Mouse (Mus musculus): ENCODE measurements at regions not wholly inside any gene's neighbourhood (a gene's known extent, or its start where the extent isn't known, plus 50 kb on each side); places are given as distances from the start of the nearest gene placed in this dataset.

DNA sequence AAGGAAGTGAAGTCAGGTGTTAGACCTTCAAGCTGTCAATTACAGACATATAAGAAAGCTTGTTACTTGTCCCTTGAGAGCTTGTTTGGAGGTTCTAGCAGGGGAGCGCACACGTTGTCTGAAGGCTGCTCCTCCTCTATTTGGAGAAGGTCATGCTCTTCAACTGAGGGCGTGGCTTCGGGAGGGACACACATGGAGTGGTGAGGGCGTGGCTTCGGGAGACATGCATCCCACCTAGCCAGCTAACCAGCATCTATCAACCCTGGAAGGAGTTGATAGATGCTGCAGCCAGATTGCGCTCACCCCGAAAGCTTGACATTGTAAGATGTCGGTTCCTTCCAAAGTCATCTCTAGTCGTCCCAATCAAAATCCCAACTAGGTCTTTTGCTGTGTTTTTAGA lies 94.9 kb upstream of the Mylip start:
- Histone ChIP-seq H3K27me3 (no peaks in the 10 kb centered on the region), H3K36me3 (no peaks in the 10 kb centered on the region), H3K4me1 (no peaks in the 10 kb centered on the region), H3K4me2 (no peak overlapping the region), H3K27ac (no peak overlapping the region), H3K4me3 (replicated peaks) (no peak overlapping the region), H3K9ac (no peak overlapping the region), H3K9me3 (replicated peaks) (no peaks in the 10 kb centered on the region)
- no peak for ATAC-seq (replicated peaks; ENCODE audit: low FRiP score)
- WGBS = 87% methylated on average over 10 of the region's 10 CpGs

DNA sequence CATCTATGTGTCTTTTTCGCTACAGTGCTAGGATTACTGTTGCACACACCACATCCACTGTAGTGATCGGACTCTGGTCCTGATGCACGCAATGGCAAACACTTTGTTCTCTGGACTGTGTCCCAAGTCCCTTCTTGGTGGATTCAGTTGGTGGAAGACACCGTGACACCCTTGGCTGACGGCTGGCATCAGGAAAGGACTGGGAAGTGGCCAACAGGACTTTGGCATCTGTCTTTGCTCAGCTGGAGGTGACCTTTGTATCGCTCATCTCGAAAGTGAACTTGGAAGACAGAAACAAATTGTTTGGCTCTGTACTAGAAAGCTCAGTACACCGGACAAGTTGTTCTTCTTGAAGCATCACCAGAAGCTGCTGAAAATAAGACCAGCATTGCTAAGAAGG lies 88.9 kb upstream of the Mylip start:
- H3K4me2 ChIP-seq = no peak overlapping the region
- no peaks in the 10 kb centered on the region for H3K27me3 ChIP-seq
- H3K4me1 ChIP-seq = peaks cover 7% of the 10 kb centered on the region; the same call in 1 of the 2 replicates
- no peaks in the 10 kb centered on the region for H3K9me3 ChIP-seq (replicated peaks)
- no peak overlapping the region for H3K27ac ChIP-seq
- no peak overlapping the region for H3K9ac ChIP-seq
- no peaks in the 10 kb centered on the region for H3K36me3 ChIP-seq
- 90% methylated on average over 8 of the region's 8 CpGs for WGBS
- no peak overlapping the region for H3K4me3 ChIP-seq (replicated peaks)
- no peak for ATAC-seq (replicated peaks; ENCODE audit: low FRiP score)

DNA sequence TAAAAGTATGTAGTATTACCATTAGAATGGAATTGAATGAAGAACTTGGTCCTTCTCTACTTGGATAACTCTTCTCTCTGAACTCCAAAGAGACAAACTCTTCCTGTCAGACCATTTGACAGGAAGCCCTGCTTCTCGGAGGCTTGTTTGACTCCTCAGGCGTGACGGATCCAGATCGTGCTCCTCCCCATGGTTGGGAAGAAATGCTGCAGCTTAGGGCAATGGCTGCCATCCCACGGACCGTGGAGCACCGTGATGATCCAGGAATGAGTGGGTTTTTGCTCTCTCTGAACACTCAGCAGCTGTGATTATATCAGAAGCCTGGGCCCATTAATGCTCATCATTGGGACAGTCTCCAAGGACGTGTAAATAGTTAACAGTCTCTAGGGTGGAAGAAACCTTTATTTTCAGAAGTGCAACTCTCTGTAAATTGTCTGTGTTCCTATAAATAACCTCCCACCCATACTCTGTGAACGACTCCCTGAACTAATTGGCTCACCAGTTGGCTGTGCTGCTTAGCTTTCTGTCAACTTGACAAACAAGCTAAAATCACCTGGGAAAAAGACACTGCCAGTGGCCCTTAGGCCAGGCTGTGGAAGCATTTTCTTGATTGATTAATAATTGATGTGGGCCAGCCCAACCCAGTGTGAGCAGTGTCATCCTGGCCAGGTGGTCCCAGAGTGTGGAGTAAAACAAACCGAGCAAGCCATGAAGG lies 88.2 kb upstream of the Mylip start:
- Histone ChIP-seq H3K4me1 (peaks cover 7% of the 10 kb centered on the region; the same call in 1 of the 2 replicates), H3K36me3 (no peaks in the 10 kb centered on the region), H3K4me3 (replicated peaks) (no peak overlapping the region), H3K4me2 (no peak overlapping the region), H3K27me3 (no peaks in the 10 kb centered on the region), H3K9ac (no peak overlapping the region), H3K9me3 (replicated peaks) (no peaks in the 10 kb centered on the region), H3K27ac (no peak overlapping the region)
- no peak for ATAC-seq (replicated peaks; ENCODE audit: low FRiP score)
- 54% methylated on average over 10 of the region's 10 CpGs for WGBS

DNA sequence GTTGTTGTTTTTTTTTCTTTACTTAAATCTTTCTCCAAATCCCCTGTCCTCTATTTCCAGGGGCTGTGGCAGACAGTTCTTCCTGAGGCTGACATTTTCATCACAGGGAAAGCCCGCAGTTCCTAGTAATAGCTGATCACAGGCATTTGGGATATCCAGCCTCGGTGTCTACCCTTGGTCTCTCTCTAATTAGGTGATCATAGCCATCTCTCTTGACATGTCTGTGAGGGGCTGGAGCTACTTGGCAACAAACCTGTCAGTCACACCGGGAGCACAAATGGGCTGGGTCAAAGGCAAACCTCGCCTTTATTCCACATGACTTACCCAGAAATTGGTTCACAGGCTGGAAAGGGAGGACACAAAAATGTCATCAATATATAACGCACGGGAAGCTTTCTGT lies 86.7 kb upstream of the Mylip start:
- Histone ChIP-seq H3K36me3 (no peaks in the 10 kb centered on the region), H3K27ac (no peak overlapping the region), H3K4me1 (peaks cover 7% of the 10 kb centered on the region; the same call in 1 of the 2 replicates), H3K27me3 (no peaks in the 10 kb centered on the region), H3K9ac (no peak overlapping the region), H3K9me3 (replicated peaks) (no peaks in the 10 kb centered on the region), H3K4me2 (no peak overlapping the region), H3K4me3 (replicated peaks) (no peak overlapping the region)
- WGBS = 29% methylated on average over 6 of the region's 6 CpGs
- no peak for ATAC-seq (replicated peaks; ENCODE audit: low FRiP score)

DNA sequence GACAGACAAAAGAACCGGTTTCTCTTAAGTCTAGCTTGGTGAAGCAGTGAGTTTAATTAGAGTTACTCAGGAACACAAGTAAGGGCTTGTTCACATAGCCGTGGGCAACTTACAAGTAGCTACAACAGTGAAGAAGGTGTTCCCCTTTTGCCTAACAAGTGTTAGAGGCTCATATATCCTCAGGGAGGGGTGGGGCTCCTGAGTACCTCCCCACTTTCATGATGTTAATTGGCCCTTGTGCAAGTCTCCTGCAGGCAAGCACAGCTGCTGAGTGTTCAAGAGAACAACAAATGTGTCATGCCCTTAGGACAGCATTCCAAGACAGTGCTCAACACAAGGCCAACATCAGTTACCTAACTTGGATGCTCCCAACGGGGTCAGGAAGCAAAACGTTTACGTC lies 83.4 kb upstream of the Mylip start:
- WGBS = 57% methylated on average over 5 of the region's 5 CpGs
- no peaks in the 10 kb centered on the region for H3K27me3 ChIP-seq
- no peak overlapping the region for H3K4me2 ChIP-seq
- H3K36me3 ChIP-seq = no peaks in the 10 kb centered on the region
- H3K27ac ChIP-seq = no peak overlapping the region
- ATAC-seq (replicated peaks; ENCODE audit: low FRiP score) = no peak
- H3K9ac ChIP-seq = no peak overlapping the region
- no peak overlapping the region for H3K4me3 ChIP-seq (replicated peaks)
- peaks cover 3% of the 10 kb centered on the region; the same call in 1 of the 2 replicates for H3K4me1 ChIP-seq
- no peaks in the 10 kb centered on the region for H3K9me3 ChIP-seq (replicated peaks)

DNA sequence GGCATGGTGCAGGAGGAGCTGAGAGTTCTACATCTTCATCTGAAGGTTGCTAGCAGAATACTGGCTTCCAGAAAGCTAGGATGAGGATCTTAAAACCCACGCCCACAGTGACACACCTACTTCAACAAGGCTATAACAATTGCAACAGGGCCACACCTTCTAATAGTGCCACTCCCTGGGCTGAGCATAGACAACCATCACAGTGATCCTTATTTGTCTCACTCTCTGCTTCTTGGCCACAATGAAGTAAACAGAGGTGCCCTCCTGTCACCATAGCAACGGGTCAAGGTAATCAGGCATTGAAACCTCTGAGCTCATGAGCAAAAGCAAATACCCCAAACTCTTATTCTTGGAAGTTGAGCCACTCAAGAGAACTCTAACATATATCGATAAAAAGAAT lies 82.3 kb upstream of the Mylip start:
- H3K9me3 ChIP-seq (replicated peaks) = no peaks in the 10 kb centered on the region
- no peak overlapping the region for H3K4me3 ChIP-seq (replicated peaks)
- H3K27me3 ChIP-seq = no peaks in the 10 kb centered on the region
- no peak for ATAC-seq (replicated peaks; ENCODE audit: low FRiP score)
- no peaks in the 10 kb centered on the region for H3K4me1 ChIP-seq
- no peak overlapping the region for H3K9ac ChIP-seq
- H3K36me3 ChIP-seq = no peaks in the 10 kb centered on the region
- no peak overlapping the region for H3K4me2 ChIP-seq
- H3K27ac ChIP-seq = no peak overlapping the region
- 95% methylated on average over 3 of the region's 3 CpGs for WGBS

DNA sequence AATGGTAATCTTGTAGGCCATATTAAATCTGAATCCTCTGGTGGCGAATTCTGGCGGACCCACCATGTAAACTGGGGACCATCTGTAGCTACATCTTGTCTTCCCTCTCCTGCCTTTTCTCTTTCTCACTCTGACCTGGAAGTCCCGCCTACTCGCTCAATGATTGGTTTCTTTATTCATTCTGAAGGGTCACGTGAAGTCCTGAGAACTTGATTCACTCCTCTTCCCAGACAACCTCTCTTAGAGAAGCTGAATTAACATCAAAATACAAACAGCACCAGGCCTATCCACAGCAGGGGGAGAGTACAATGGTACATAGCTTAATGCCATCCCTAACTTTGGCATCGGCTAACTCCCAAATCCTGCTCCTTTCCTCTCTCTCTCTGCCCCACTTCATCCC lies 69.9 kb upstream of the Mylip start:
- Histone ChIP-seq H3K36me3 (no peaks in the 10 kb centered on the region), H3K4me2 (no peak overlapping the region), H3K9ac (no peak overlapping the region), H3K27me3 (no peaks in the 10 kb centered on the region), H3K27ac (no peak overlapping the region), H3K9me3 (replicated peaks) (no peaks in the 10 kb centered on the region), H3K4me1 (no peaks in the 10 kb centered on the region), H3K4me3 (replicated peaks) (no peak overlapping the region)
- no peak for ATAC-seq (replicated peaks; ENCODE audit: low FRiP score)
- WGBS = 94% methylated on average over 6 of the region's 6 CpGs

DNA sequence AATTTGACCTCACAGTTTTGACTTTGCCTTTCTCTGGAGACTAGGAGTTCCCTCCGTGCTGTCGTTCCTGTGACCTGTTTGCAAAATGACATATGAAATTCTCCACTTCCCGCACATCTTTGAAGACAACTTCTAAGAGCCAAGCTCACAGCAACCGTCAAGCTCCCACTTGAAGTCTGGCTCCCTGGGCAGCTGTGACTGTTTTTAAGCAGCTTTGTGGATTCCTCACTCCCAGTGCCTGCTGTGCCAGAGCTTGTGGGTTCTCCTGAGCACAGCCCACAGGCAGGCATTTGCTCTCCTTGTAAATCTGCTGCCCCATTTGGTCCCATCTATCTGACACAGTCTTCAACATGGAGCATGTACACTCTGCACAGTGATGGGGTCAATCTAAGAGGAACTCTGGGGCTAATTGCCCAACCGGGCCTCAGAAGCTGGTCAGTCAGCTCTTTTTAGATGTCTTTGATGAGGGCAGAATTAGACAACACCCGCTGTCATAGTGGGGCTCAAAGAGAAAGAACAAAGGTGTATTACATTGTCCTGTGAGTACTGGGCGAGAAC lies 63.7 kb upstream of the Mylip start:
- no peak overlapping the region for H3K4me3 ChIP-seq (replicated peaks)
- WGBS = 62% methylated on average over 7 of the region's 7 CpGs
- no peak overlapping the region for H3K4me2 ChIP-seq
- H3K27me3 ChIP-seq = no peaks in the 10 kb centered on the region
- no peak overlapping the region for H3K9ac ChIP-seq
- no peak for ATAC-seq (replicated peaks; ENCODE audit: low FRiP score)
- no peaks in the 10 kb centered on the region for H3K9me3 ChIP-seq (replicated peaks)
- H3K4me1 ChIP-seq = no peaks in the 10 kb centered on the region
- H3K36me3 ChIP-seq = no peaks in the 10 kb centered on the region
- no peak overlapping the region for H3K27ac ChIP-seq

DNA sequence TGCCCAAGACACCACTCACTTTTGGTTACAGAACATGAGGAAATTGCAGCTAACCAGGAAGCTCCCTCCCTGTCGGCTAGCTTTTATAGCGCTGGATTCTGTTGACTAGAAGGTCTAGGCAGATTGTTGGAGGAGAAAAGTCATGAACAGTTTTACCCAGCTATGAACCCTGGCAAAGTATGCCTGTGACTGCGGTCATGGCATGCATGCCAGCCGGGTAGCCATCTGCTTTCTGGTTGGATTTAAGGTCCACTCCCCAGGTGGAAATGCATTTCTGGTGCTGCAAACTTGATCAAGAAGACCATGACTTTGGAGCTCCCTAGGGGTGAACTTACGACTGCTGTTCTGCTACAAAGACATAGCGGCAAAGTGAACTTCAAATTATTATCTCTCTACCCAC lies 62.8 kb upstream of the Mylip start:
- no peak overlapping the region for H3K4me2 ChIP-seq
- H3K4me1 ChIP-seq = no peaks in the 10 kb centered on the region
- no peak overlapping the region for H3K9ac ChIP-seq
- no peaks in the 10 kb centered on the region for H3K9me3 ChIP-seq (replicated peaks)
- no peak overlapping the region for H3K4me3 ChIP-seq (replicated peaks)
- WGBS = 93% methylated on average over 6 of the region's 6 CpGs
- no peaks in the 10 kb centered on the region for H3K36me3 ChIP-seq
- no peaks in the 10 kb centered on the region for H3K27me3 ChIP-seq
- no peak overlapping the region for H3K27ac ChIP-seq
- no peak for ATAC-seq (replicated peaks; ENCODE audit: low FRiP score)

DNA sequence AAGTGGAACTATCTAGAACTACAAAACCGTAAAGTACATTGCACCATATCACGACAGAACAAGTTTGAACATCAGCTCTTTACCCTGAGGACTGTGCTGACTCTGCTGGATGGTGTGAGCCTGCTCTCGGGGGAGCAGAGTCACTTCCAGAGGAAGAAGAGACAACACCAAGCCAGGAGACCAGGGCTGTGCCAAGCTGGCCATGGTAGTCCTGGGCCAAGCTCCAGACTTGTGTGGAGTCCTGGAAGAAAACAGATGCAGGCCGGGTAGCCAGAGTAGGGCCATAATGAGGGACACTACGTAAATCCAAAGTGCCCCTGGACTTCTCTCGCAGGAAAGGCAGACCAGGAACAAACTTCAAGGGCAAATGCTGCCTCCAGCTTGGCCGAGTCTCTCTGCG lies 59.0 kb upstream of the Mylip start:
- ATAC-seq (replicated peaks; ENCODE audit: low FRiP score) = no peak
- 0 out of 2 replicates have a peak, but pooled peaks cover 3% of the 10 kb centered on the region for H3K9me3 ChIP-seq (replicated peaks)
- no peak overlapping the region for H3K4me2 ChIP-seq
- no peak overlapping the region for H3K4me3 ChIP-seq (replicated peaks)
- no peaks in the 10 kb centered on the region for H3K4me1 ChIP-seq
- H3K9ac ChIP-seq = no peak overlapping the region
- no peaks in the 10 kb centered on the region for H3K27me3 ChIP-seq
- no peak overlapping the region for H3K27ac ChIP-seq
- H3K36me3 ChIP-seq = no peaks in the 10 kb centered on the region
- WGBS = 68% methylated on average over 8 of the region's 8 CpGs

DNA sequence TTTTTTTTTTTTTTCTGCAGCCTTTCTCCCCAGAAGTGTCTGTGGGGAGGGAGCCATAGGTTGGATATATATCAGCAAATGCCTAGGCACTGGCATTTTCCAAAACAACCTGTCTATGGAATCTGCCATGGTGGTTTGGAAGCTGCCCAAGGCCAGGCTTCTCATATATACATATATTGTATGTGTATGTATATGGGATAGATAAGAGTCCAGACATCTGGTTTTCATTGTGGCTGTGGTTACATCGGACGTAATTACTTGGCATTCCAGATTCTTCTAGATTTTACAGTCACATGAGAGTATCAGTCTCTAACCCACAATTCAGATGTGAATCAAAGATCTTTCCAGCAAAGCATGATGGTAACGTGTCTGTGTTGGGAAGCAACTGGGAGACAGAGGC lies 57.5 kb upstream of the Mylip start:
- Histone ChIP-seq H3K9me3 (replicated peaks) (0 out of 2 replicates have a peak, but pooled peaks cover 3% of the 10 kb centered on the region), H3K4me2 (no peak overlapping the region), H3K27me3 (no peaks in the 10 kb centered on the region), H3K9ac (no peak overlapping the region), H3K27ac (no peak overlapping the region), H3K4me3 (replicated peaks) (no peak overlapping the region), H3K4me1 (no peaks in the 10 kb centered on the region), H3K36me3 (no peaks in the 10 kb centered on the region)
- ATAC-seq (replicated peaks; ENCODE audit: low FRiP score) = no peak
- WGBS = 82% methylated on average over 3 of the region's 3 CpGs

DNA sequence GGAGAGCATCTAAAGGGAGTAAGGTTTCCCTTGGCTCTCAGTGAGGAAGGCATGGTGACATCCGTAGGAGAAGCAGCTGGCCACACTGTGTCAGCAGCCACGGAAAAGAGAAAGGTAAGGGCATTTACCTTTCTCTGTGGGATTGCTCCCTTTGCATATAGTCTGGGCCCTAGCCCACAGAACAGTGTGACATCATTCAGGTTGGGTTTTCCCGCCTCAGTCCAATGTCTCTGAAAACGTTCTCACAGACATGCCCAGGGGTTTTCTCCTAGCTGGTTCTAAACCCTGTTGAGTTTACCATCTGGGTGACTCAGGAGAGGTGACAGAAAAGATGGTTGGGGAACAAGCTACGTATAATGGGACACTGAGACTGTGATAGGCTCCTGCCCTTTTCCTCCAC lies 55.9 kb upstream of the Mylip start:
- no peak overlapping the region for H3K4me2 ChIP-seq
- ATAC-seq (replicated peaks; ENCODE audit: low FRiP score) = no peak
- no peak overlapping the region for H3K27ac ChIP-seq
- no peaks in the 10 kb centered on the region for H3K4me1 ChIP-seq
- H3K27me3 ChIP-seq = no peaks in the 10 kb centered on the region
- no peak overlapping the region for H3K4me3 ChIP-seq (replicated peaks)
- 79% methylated on average over 5 of the region's 5 CpGs for WGBS
- 0 out of 2 replicates have a peak, but pooled peaks cover 3% of the 10 kb centered on the region for H3K9me3 ChIP-seq (replicated peaks)
- no peaks in the 10 kb centered on the region for H3K36me3 ChIP-seq
- no peak overlapping the region for H3K9ac ChIP-seq
